Mouse (Mus musculus): ENCODE results near the gene Hells.

DNA sequence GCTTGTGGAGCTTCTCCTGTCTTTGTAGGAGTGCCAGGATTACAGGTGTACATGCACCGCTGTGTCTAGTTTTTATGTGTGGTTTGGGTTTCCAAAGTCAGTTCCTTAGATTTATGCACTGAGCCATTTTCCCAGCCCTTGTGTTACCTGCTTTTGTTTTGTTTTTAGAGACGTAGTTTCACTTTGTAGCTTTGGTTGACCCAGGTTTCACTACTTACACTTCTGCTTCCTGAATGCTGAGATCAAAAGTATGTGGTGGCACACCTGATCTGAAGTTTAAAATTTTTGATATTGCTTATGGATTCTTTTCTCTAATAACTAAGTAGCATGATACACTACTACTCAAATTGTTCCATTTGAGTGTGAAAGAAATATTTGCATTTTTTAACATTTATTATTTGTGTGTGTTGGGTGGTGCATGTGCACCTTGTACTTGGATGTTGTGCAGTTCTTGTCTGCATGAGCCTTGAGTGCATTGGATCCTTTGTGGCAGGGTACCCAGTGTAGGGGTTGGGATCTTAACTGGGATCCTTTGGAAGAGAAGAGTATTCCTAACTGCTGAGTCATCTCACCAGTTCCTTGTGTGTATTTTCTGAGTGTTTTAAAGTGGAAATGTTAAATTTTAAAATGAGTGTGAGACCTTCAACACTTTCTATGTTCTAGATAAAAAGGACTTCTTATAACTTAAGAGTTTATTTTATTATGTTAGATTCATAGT is 14.0 kb downstream of the Hells start:
- TF ChIP-seq GATA1 (IDR thresholded peaks at IDR 0.05; ENCODE audit: low read length), result no peak
- no peak for TF ChIP-seq TAL1 (IDR thresholded peaks at IDR 0.05; ENCODE audit: low read length)
